Mouse (Mus musculus) bone marrow, adult 2 months (tissue): ENCODE measurements around the gene Abcc10. TPM values are rescaled to one million over a fixed set of nuclear protein-coding genes. Genes with fewer than 3 reads are reported as not detected.

Source experiments
- H3K27ac ChIP-seq: fragments of 200-500 bp; 2 replicates; pipeline ENCODE4 v1.5.1; 2012; ENCODE audit warnings: low read depth, mild to moderate bottlenecking, control low read depth, inconsistent platforms, low read length; ENCODE audit not compliant: control insufficient read depth, poor library complexity, insufficient read depth
- H3K4me1 ChIP-seq: fragments of 200-500 bp; 2 replicates; pipeline ENCODE4 v1.6.1; 2011; ENCODE audit warnings: low read length; ENCODE audit not compliant: control insufficient read depth, insufficient read depth
- H3K4me3 ChIP-seq: fragments of 200-500 bp; replicated peaks from 2 replicates; pipeline ENCODE3; 2011; ENCODE audit warnings: mild to moderate bottlenecking, low read depth, low read length, control low read depth; ENCODE audit not compliant: control insufficient read depth
- CTCF ChIP-seq: fragments of 200-500 bp; IDR thresholded peaks from 2 replicates; pipeline ENCODE4 v1.5.1; 2011; ENCODE audit warnings: low read length, control low read depth; ENCODE audit not compliant: control insufficient read depth, insufficient read depth
- POLR2A ChIP-seq: fragments of 200-500 bp; IDR thresholded peaks from 2 replicates; pipeline ENCODE4 v1.6.1; 2011; ENCODE audit warnings: low read depth, mild to moderate bottlenecking, control low read depth, low read length, borderline replicate concordance; ENCODE audit not compliant: control insufficient read depth
- WGBS: fragments of 180-500 bp; shearing (Covaris S2); methylation state at CpG from one replicate; pipeline ENCODE4 v1.1.7; 2018; 5-methylcytosine and 5-hydroxymethylcytosine counted together
- polyA plus RNA-seq: library from polyadenylated mRNA; stranded (reverse); fragments of >200 nt; gene quantifications from 2 replicates; pipeline ENCODE4 v1.2.4, GENCODE M21; 2011; ENCODE audit warnings: low replicate concordance; ENCODE audit not compliant: missing spikeins, insufficient read depth, insufficient read length

The Abcc10 gene
- polyA plus RNA-seq, 1 experiment = 9.0 TPM

DNA sequence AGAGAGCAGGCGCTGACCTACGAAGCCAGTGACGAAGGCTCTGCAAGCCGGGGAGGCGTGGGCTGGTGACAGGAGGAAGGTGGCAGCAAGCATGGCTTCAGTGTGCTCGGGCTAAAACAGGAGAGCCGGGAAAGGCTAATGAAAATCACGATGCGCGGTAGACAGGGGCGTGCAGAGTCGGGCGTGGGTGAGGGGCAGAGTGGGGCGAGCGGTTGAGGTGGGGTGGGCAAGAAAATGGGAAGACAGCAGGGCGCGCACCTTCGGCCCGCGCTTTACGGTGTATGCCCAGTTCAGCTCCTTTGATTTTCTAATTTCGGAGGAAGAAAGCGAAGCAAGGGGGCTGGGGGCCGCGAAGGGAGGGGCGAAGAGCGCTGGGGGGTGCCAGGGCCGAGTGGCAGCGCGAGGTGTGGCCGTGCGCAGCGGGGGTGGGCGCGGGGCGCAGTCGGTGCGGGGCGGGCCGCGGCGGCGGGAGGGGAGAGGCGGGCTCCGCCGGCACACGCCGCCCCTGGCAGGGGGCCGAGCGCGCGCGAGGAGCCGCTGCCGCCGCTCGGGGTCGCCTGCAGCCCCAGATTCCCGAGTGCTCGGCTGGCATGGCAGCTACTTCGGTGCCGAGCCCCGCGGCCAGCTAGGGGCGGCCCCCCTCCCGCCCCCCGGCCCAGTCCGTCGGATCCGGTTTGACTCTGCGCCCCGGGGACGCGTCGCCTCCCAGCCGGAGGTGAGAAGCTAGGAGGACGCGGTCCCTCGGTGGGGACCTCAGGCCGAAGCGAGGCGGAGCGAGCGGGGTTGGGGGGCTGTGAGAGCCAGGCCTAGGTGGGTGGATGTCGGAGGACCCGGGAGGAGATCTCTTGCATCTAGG lies 30.6 kb downstream of the Abcc10 start, which contains the start of gene Dlk2:
TSS of gene Dlk2 (plus strand) at position 58 of the 856 bp plus-strand sequence.
- peaks cover 4% of the 10 kb centered on the region for H3K4me1 ChIP-seq
- 1% methylated on average over 75 of the region's 86 CpGs for WGBS
- TF ChIP-seq CTCF (no peak), POLR2A (no peak)
- H3K27ac ChIP-seq = no peak within 1 kb of the TSS
- no peak within 1 kb of the TSS for H3K4me3 ChIP-seq

- Histone ChIP-seq H3K4me1 (peaks cover 4% of the 10 kb centered on the region), H3K27ac (no peak overlapping the region), H3K4me3 (no peak overlapping the region)
- whole genome bisulfite sequencing = 12% methylated on average over 6 of the region's 6 CpGs
- TF ChIP-seq POLR2A (no peak), CTCF (no peak)
Measured at GRCm38 (mm10) chr17:46297028-46297363, 31.2 kb downstream of the Abcc10 start.

GRCm38 (mm10) chr17:46296601-46297000 lies 31.6 kb downstream of the Abcc10 start:
- no peak overlapping the region for H3K27ac ChIP-seq
- no peak overlapping the region for H3K4me3 ChIP-seq
- peaks cover 4% of the 10 kb centered on the region for H3K4me1 ChIP-seq
- WGBS = 6% methylated on average over 6 of the region's 6 CpGs
- TF ChIP-seq POLR2A (no peak), CTCF (no peak)

DNA sequence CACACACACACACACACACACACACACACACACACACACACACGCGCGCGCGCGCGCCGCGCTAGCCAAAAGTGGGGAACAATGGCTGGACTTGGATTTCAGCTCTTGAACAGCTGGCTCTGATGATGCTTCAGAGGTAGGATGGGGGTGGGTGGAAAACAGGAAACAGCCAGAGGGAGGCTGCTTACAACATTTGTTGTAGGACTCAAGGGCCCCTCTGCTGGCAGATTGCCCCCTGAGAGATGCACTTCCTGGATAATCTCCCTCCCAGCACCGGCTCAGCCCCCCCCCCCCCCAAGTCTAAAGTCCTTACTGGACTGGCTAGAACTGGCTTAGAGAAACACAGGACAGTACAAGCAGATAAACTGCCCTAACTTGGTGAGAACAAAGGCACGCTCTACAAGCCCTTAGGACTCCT lies 40.5 kb downstream of the Abcc10 start:
- Histone ChIP-seq H3K4me1 (no peaks in the 10 kb centered on the region), H3K27ac (no peak overlapping the region), H3K4me3 (no peak overlapping the region)
- 56% methylated on average over 11 of the region's 11 CpGs for WGBS
- TF ChIP-seq POLR2A (no peak), CTCF (no peak)

GRCm38 (mm10) chr17:46285407-46285806 lies 42.7 kb downstream of the Abcc10 start:
- Histone ChIP-seq H3K4me3 (no peak overlapping the region), H3K27ac (no peak overlapping the region), H3K4me1 (peaks cover 1% of the 10 kb centered on the region; the same call in 1 of the 2 replicates)
- 62% methylated on average over 6 of the region's 6 CpGs for WGBS
- TF ChIP-seq CTCF (no peak), POLR2A (no peak)

DNA sequence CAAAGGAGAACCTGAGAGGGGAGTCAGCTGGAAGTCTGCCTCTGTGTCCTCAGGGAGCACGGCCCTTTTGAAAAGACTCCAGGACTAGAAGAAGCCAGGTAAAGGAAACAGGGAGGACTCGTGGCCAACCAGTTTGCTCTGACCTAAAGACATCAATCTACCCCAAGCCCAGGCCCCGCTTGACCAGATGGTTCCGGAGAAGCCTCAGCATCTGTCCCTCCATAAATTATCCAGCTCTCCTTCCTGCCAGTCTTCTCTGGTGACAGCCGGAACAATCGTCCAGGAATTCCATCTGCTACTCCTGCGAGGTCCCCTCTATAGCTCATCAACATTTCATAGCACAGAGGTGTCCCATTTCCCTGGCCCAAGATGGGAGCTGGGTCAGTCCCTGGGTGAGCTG lies 43.5 kb downstream of the Abcc10 start:
- no peak for TF ChIP-seq CTCF
- TF ChIP-seq POLR2A = no peak
- Histone ChIP-seq H3K4me3 (no peak overlapping the region), H3K27ac (no peak overlapping the region), H3K4me1 (peaks cover 1% of the 10 kb centered on the region; the same call in 1 of the 2 replicates)
- 66% methylated on average over 7 of the region's 7 CpGs for WGBS

DNA sequence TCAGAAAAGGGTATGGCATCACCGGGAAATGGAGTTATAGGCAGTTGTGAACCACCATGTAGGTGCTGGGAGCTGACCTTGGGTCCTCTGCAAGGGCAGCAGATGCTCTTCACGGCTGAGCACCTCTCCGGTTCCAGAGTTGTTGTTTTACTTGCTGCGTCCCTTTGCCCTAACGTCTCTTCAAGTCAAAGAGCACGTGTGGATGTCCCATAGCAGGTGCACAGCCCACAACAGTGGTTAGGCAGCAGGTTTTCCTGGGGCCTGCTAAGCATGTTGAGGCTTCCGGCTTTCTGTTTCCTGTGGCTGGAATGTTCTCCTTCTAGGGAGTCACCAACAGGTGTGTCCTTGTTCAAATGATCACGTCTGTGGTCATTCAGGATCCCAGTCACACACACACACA lies 44.2 kb downstream of the Abcc10 start:
- no peak overlapping the region for H3K27ac ChIP-seq
- peaks cover 1% of the 10 kb centered on the region; the same call in 1 of the 2 replicates for H3K4me1 ChIP-seq
- TF ChIP-seq CTCF = no peak
- no peak for TF ChIP-seq POLR2A
- H3K4me3 ChIP-seq = no peak overlapping the region
- 78% methylated on average over 8 of the region's 8 CpGs for WGBS

DNA sequence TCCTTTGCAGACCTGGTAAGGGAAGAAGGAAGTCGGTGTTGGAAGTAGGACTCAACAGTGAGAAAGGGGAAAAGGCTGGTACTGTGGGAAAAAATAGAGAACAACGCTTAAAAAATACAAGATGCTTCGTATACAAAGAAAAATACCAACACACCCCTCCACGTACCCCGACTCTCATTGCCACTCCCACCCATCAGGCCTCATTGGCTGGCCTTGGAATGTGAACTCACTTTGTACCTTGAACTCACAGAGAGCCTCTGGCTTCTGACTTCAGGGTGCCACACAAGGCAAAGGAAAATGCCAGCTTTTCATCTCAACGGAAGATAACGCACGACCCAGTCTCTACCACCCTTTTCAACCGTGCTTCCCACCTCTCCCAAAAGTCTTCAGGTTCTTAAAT lies 45.0 kb downstream of the Abcc10 start:
- no peak overlapping the region for H3K27ac ChIP-seq
- peaks cover 1% of the 10 kb centered on the region; the same call in 1 of the 2 replicates for H3K4me1 ChIP-seq
- no peak overlapping the region for H3K4me3 ChIP-seq
- no peak for TF ChIP-seq POLR2A
- no peak for TF ChIP-seq CTCF
- 26% methylated on average over 9 of the region's 9 CpGs for WGBS

GRCm38 (mm10) chr17:46282483-46283123 lies 45.5 kb downstream of the Abcc10 start, which contains the start of gene Tjap1:
Gene Tjap1 (minus strand): TSS chr17:46283026.
- WGBS = 1% methylated on average over 37 of the region's 37 CpGs
- peaks cover 1% of the 10 kb centered on the region; the same call in 1 of the 2 replicates for H3K4me1 ChIP-seq
- H3K27ac ChIP-seq = peak within 1 kb of the TSS; percentile 48; the same call in 1 of the 2 replicates
- no peak for TF ChIP-seq CTCF
- peak; percentile 45; the same call in 1 of the 2 replicates for TF ChIP-seq POLR2A
- peak within 1 kb of the TSS; percentile 95 for H3K4me3 ChIP-seq
